Mouse (Mus musculus): ENCODE results near the gene Lzts2.

Lzts2 gene

GRCm38 (mm10) chr19:45014335-45014971, at the start of gene Lzts2:
Gene Lzts2 (plus strand): TSS chr19:45014414.
- peak; percentile 57 for DNase-seq (ENCODE audit: low spot score)

- DNase-seq (ENCODE audit: low spot score) = no peak
These were observed 48.2 kb upstream of the Lzts2 start for GRCm38 (mm10) chr19:44965978-44966377.

- DNase-seq (ENCODE audit: low spot score) = no peak
These were observed 45.9 kb upstream of the Lzts2 start for GRCm38 (mm10) chr19:44968329-44968728.

- no peak for DNase-seq (ENCODE audit: low spot score)
These were observed 37.6 kb upstream of the Lzts2 start for GRCm38 (mm10) chr19:44976636-44977035.

GRCm38 (mm10) chr19:44977148-44977547, 37.1 kb upstream of the Lzts2 start:
- DNase-seq (ENCODE audit: low spot score) = no peak

GRCm38 (mm10) chr19:44980787-44981186, 33.4 kb upstream of the Lzts2 start:
- no peak for DNase-seq (ENCODE audit: low spot score)

- no peak for DNase-seq (ENCODE audit: low spot score)
These were observed 31.6 kb upstream of the Lzts2 start for GRCm38 (mm10) chr19:44982477-44983115.

- no peak for DNase-seq (ENCODE audit: low spot score)
These were observed 30.8 kb upstream of the Lzts2 start for GRCm38 (mm10) chr19:44983366-44983765.

GRCm38 (mm10) chr19:44984420-44984819, 29.8 kb upstream of the Lzts2 start:
- no peak for DNase-seq (ENCODE audit: low spot score)

GRCm38 (mm10) chr19:44985159-44985988, 28.8 kb upstream of the Lzts2 start:
- no peak for DNase-seq (ENCODE audit: low spot score)

GRCm38 (mm10) chr19:44987004-44987403, 27.2 kb upstream of the Lzts2 start:
- DNase-seq (ENCODE audit: low spot score) = no peak

GRCm38 (mm10) chr19:44987851-44988250, 26.4 kb upstream of the Lzts2 start:
- no peak for DNase-seq (ENCODE audit: low spot score)

- DNase-seq (ENCODE audit: low spot score) = peak; percentile 18
These were observed 25.9 kb upstream of the Lzts2 start for GRCm38 (mm10) chr19:44988321-44988720.

- DNase-seq (ENCODE audit: low spot score) = peak; percentile 70
These were observed 25.2 kb upstream of the Lzts2 start, which contains the start of gene Sema4g for GRCm38 (mm10) chr19:44988831-44989566. Gene Sema4g (plus strand): TSS chr19:44989101.

- DNase-seq (ENCODE audit: low spot score) = peak; percentile 34
These were observed 24.4 kb upstream of the Lzts2 start for GRCm38 (mm10) chr19:44989567-44990495.

GRCm38 (mm10) chr19:44991031-44991430, 23.2 kb upstream of the Lzts2 start:
- DNase-seq (ENCODE audit: low spot score) = no peak

GRCm38 (mm10) chr19:44992246-44992645, 22.0 kb upstream of the Lzts2 start:
- DNase-seq (ENCODE audit: low spot score) = no peak

GRCm38 (mm10) chr19:44992712-44993111, 21.5 kb upstream of the Lzts2 start:
- no peak for DNase-seq (ENCODE audit: low spot score)

- DNase-seq (ENCODE audit: low spot score) = no peak
These were observed 16.4 kb upstream of the Lzts2 start for GRCm38 (mm10) chr19:44997786-44998185.

- DNase-seq (ENCODE audit: low spot score) = no peak
These were observed 14.6 kb upstream of the Lzts2 start for GRCm38 (mm10) chr19:44999647-45000046.

- DNase-seq (ENCODE audit: low spot score) = no peak
These were observed 11.9 kb upstream of the Lzts2 start for GRCm38 (mm10) chr19:45002301-45002700.

All from embryo, embryonic 10.5 days (tissue).